In genomic region chrX:163858494-163858893, GRCm38 (mm10) we compare ENCODE assay signal across 23 mouse cellular contexts. TPM values are rescaled to one million over a fixed set of nuclear protein-coding genes. Genes with fewer than 3 reads are reported as not detected.
DNase-seq lines count a peak whose midpoint lies in the region; ATAC-seq and TF ChIP-seq lines count a peak whose summit lies in the region.
"Had no signal": no experiment of that assay in that cellular context is flagged by ENCODE, and none has a peak within 500 bp of the region (broad histone marks: within the 10 kb centered on the region; RNA-seq: fewer than 3 reads in every experiment).

No protein-coding gene starts in this region.

- WGBS in kidney, embryonic 15.5 days: 53% methylated on average over 3 of the region's 3 CpGs
- WGBS in forebrain, embryonic 16.5 days: 58% methylated on average over 3 of the region's 3 CpGs

- no peaks in the 10 kb centered on the region for H3K36me3 ChIP-seq in kidney, embryonic 15.5 days
- no peaks in the 10 kb centered on the region for H3K36me3 ChIP-seq in forebrain, embryonic 16.5 days (ENCODE audit: control insufficient read depth, insufficient read depth)
- H3K36me3 ChIP-seq: embryonic facial prominence, embryonic 13.5 days; embryonic facial prominence, embryonic 15.5 days; forebrain, embryonic 15.5 days; G1E had no signal

- DNase-seq in 3134 (ENCODE audit: extremely low read depth, insufficient read length, low spot score): peak; percentile 25
- peak; percentile 30 for DNase-seq in NIH3T3 (ENCODE audit: low read depth)
- peak; percentile 5 for DNase-seq in yolk sac, embryonic 10.5 days (ENCODE audit: low spot score)
- DNase-seq: adrenal gland, adult 8-10 months; adrenal gland, postnatal 14 days; B cell, adult 2 months; cerebellum, adult 11-12 months; cerebellum, adult 2 months; cerebellum, adult 9-10 months; cerebellum, postnatal 10 days; cerebellum, postnatal 25 days; embryo, embryonic 11 days had no signal

- no peak overlapping the region for H3K4me2 ChIP-seq in kidney, embryonic 15.5 days
- no peak overlapping the region for H3K4me2 ChIP-seq in forebrain, embryonic 16.5 days (ENCODE audit: low read length)
- H3K4me2 ChIP-seq: embryonic facial prominence, embryonic 13.5 days; embryonic facial prominence, embryonic 15.5 days; forebrain, embryonic 13.5 days; forebrain, embryonic 15.5 days had no signal

- peak overlapping the region; percentile 86 for H3K27ac ChIP-seq in embryonic fibroblast, embryonic 13.5 days (ENCODE audit: insufficient read depth, low read length)
- no peak overlapping the region for H3K27ac ChIP-seq in kidney, embryonic 15.5 days
- H3K27ac ChIP-seq in forebrain, embryonic 16.5 days (ENCODE audit: low read length): no peak overlapping the region
- H3K27ac ChIP-seq: embryonic facial prominence, embryonic 13.5 days; embryonic facial prominence, embryonic 15.5 days; forebrain, embryonic 13.5 days; forebrain, embryonic 15.5 days had no signal

- H3K4me3 ChIP-seq in embryonic fibroblast, embryonic 13.5 days (ENCODE audit: insufficient read depth, low read length): no peak overlapping the region
- no peak overlapping the region for H3K4me3 ChIP-seq in kidney, embryonic 15.5 days (replicated peaks)
- no peak overlapping the region for H3K4me3 ChIP-seq in forebrain, embryonic 16.5 days (replicated peaks; ENCODE audit: low read length)
- H3K4me3 ChIP-seq: embryonic facial prominence, embryonic 13.5 days; embryonic facial prominence, embryonic 15.5 days; forebrain, embryonic 13.5 days; forebrain, embryonic 15.5 days had no signal

- no peak for ATAC-seq in kidney, embryonic 15.5 days (replicated peaks; ENCODE audit: low FRiP score)
- ATAC-seq in frontal cortex, adult (ENCODE audit: low TSS enrichment): no peak
- no peak for ATAC-seq in forebrain, embryonic 16.5 days
- ATAC-seq: CD4-positive, CD25-positive, alpha-beta regulatory T cell, adult 4 months; forebrain, embryonic 13.5 days; forebrain, embryonic 15.5 days had no signal

- no peak for TF ChIP-seq POLR2A in embryonic fibroblast, embryonic 13.5 days (IDR thresholded peaks at IDR 0.05; ENCODE audit: low read depth, low read length)

- no peak overlapping the region for H3K9ac ChIP-seq in kidney, embryonic 15.5 days
- H3K9ac ChIP-seq in forebrain, embryonic 16.5 days (replicated peaks; ENCODE audit: low read depth, low read length): no peak overlapping the region
- H3K9ac ChIP-seq: embryonic facial prominence, embryonic 13.5 days; embryonic facial prominence, embryonic 15.5 days; forebrain, embryonic 13.5 days; forebrain, embryonic 15.5 days had no signal

- no peak for TF ChIP-seq CTCF in embryonic fibroblast, embryonic 13.5 days (IDR thresholded peaks at IDR 0.05; ENCODE audit: borderline replicate concordance, insufficient read depth, low read length)

- H3K9me3 ChIP-seq in kidney, embryonic 15.5 days (replicated peaks): no peaks in the 10 kb centered on the region
- no peaks in the 10 kb centered on the region for H3K9me3 ChIP-seq in forebrain, embryonic 16.5 days (ENCODE audit: control insufficient read depth, low read length)
- H3K9me3 ChIP-seq: embryonic facial prominence, embryonic 13.5 days; embryonic facial prominence, embryonic 15.5 days; forebrain, embryonic 13.5 days; forebrain, embryonic 15.5 days; G1E had no signal

- H3K27me3 ChIP-seq in kidney, embryonic 15.5 days: peaks cover 12% of the 10 kb centered on the region; the same call in 1 of the 2 replicates
- H3K27me3 ChIP-seq in forebrain, embryonic 16.5 days (replicated peaks; ENCODE audit: control insufficient read depth, insufficient read depth, low read length): no peaks in the 10 kb centered on the region; the same call in 1 of the 2 replicates
- H3K27me3 ChIP-seq: CH12.LX; embryonic facial prominence, embryonic 15.5 days; forebrain, embryonic 15.5 days had no signal

- no peaks in the 10 kb centered on the region for H3K4me1 ChIP-seq in embryonic fibroblast, embryonic 13.5 days (ENCODE audit: control insufficient read depth, insufficient read depth, low read length)
- no peaks in the 10 kb centered on the region for H3K4me1 ChIP-seq in kidney, embryonic 15.5 days
- no peaks in the 10 kb centered on the region for H3K4me1 ChIP-seq in forebrain, embryonic 16.5 days (replicated peaks; ENCODE audit: control insufficient read depth, insufficient read depth, low read length)
- H3K4me1 ChIP-seq: embryonic facial prominence, embryonic 13.5 days; embryonic facial prominence, embryonic 15.5 days; forebrain, embryonic 13.5 days; forebrain, embryonic 15.5 days had no signal

RNA-seq across cellular contexts. Expression of gene Ap1s2, which starts 50.3 kb away (rescaled TPM):
- polyA plus RNA-seq in embryonic fibroblast, embryonic 13.5 days (2011; ENCODE audit: insufficient read length, low read depth, missing spikeins): 39.7 and 44.2 TPM in 2 replicates
- 21.8 and 22.5 TPM in 2 replicates for polyA plus RNA-seq in kidney, embryonic 15.5 days (2015; fragmentation: Nextera tagmentation; extraction: Ambion mirVana)
- polyA plus RNA-seq in forebrain, embryonic 16.5 days (2015; fragmentation: Nextera tagmentation; extraction: Ambion mirVana): 128 and 130 TPM in 2 replicates
